Mouse (Mus musculus) testis, adult 2 months (tissue): ENCODE results near the gene Lmnb2. TPM values are rescaled to one million over a fixed set of nuclear protein-coding genes. Genes with fewer than 3 reads are reported as not detected.

Experiments used
- H3K27ac ChIP-seq: fragments of 200-500 bp; 2 replicates; pipeline ENCODE4 v1.5.1; 2012; ENCODE audit warnings: low read depth, low read length; ENCODE audit not compliant: control insufficient read depth, insufficient read depth
- H3K27me3 ChIP-seq: fragments of 200-500 bp; 2 replicates; pipeline ENCODE4 v1.6.1; 2012; ENCODE audit warnings: mild to moderate bottlenecking, low read length, moderate library complexity; ENCODE audit not compliant: control insufficient read depth, insufficient read depth
- H3K36me3 ChIP-seq: fragments of 200-500 bp; 2 replicates; pipeline ENCODE4 v1.6.1; 2012; ENCODE audit warnings: mild to moderate bottlenecking, low read length; ENCODE audit not compliant: control insufficient read depth, insufficient read depth
- H3K4me1 ChIP-seq: fragments of 200-500 bp; 2 replicates; pipeline ENCODE4 v1.6.1; 2012; ENCODE audit warnings: low read length; ENCODE audit not compliant: control insufficient read depth, insufficient read depth
- H3K4me3 ChIP-seq: fragments of 200-500 bp; 2 replicates; pipeline ENCODE4 v1.5.1; 2012; ENCODE audit warnings: low read depth, mild to moderate bottlenecking, low read length, moderate library complexity, mixed read lengths; ENCODE audit not compliant: control insufficient read depth
- CTCF ChIP-seq: fragments of 200-500 bp; IDR thresholded peaks from 2 replicates; pipeline ENCODE4 v1.5.1; 2012; ENCODE audit warnings: low read depth, mild to moderate bottlenecking, inconsistent platforms, low read length, moderate library complexity; ENCODE audit not compliant: control insufficient read depth, insufficient read depth, insufficient replicate concordance
- POLR2A ChIP-seq: fragments of 200-500 bp; IDR thresholded peaks from 2 replicates; pipeline ENCODE4 v1.6.1; 2012; ENCODE audit warnings: low read depth, mild to moderate bottlenecking, inconsistent platforms, low read length, moderate library complexity; ENCODE audit not compliant: control insufficient read depth
- polyA plus RNA-seq: library from polyadenylated mRNA; depleted of rRNA; stranded (reverse); fragments of >200 nt; gene quantifications from 2 replicates; pipeline ENCODE4 v1.2.3, GENCODE M21; 2012

Gene Lmnb2
- polyA plus RNA-seq, 1 experiment, result 177 TPM

DNA sequence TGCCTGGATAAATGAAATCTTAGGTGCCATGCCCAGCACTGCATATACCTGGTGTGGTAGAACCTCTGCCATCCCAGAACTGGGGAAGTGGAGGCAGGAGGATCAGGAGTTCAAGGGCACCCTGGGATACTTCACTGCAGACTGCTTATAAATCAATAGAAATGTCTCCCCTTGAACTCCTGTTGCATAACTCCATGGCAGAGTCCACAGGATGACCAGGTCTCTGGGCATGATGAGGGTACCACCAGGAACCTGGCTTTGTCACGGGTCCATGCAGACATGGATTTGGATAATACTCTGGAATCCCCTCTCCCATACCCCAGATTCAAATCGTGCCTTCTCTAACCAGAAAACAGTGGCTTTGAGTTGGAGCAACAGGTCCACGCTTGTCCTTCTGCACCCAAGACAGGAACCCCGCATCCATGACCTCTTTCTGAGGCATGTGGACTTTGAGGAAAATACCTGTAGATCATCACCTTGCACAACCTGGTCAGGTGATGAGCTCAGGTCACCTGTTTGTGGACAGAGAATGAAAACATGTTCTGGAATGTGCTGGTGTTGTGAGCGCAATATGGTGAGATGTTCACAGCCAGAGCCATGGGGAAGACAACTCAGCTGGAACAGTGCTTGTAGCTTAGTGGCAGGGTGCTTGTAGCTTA is 41.1 kb upstream of the Lmnb2 start:
- H3K4me3 ChIP-seq, result no peak overlapping the region
- H3K27me3 ChIP-seq, result no peaks in the 10 kb centered on the region
- TF ChIP-seq POLR2A, result no peak
- no peak for TF ChIP-seq CTCF
- H3K4me1 ChIP-seq, result peaks cover 7% of the 10 kb centered on the region
- H3K36me3 ChIP-seq, result no peaks in the 10 kb centered on the region
- no peak overlapping the region for H3K27ac ChIP-seq

DNA sequence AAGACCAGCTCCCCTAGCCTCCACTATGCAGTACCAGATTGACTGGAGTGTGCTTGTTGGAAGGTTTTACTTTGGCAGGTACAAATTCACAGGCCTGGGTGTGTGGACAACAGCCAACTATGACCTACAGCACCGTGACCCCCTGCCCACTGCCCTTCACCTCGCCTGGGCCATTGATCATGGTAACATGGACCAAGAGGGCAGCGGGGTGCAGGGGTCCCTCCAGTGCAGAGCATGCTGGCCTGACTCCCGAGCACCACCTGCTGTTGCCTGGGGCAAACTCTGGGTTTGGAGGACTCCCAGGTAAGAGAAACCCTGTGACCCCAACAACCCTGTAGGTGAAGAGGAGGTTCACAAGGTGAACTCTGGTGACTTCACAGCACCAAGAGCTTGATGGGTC is 39.7 kb upstream of the Lmnb2 start:
- Histone ChIP-seq H3K27me3 (no peaks in the 10 kb centered on the region), H3K4me1 (peaks cover 8% of the 10 kb centered on the region), H3K4me3 (no peak overlapping the region), H3K36me3 (no peaks in the 10 kb centered on the region), H3K27ac (no peak overlapping the region)
- TF ChIP-seq POLR2A (no peak), CTCF (no peak)

GRCm38 (mm10) chr10:80956901-80957300 is 38.9 kb upstream of the Lmnb2 start:
- Histone ChIP-seq H3K36me3 (no peaks in the 10 kb centered on the region), H3K4me1 (peaks cover 14% of the 10 kb centered on the region), H3K27ac (no peak overlapping the region), H3K27me3 (no peaks in the 10 kb centered on the region), H3K4me3 (no peak overlapping the region)
- no peak for TF ChIP-seq POLR2A
- TF ChIP-seq CTCF, result no peak

- TF ChIP-seq CTCF, result no peak
- no peak for TF ChIP-seq POLR2A
- Histone ChIP-seq H3K27me3 (no peaks in the 10 kb centered on the region), H3K36me3 (no peaks in the 10 kb centered on the region), H3K4me3 (no peak overlapping the region), H3K4me1 (peaks cover 14% of the 10 kb centered on the region), H3K27ac (no peak overlapping the region)
Measured at GRCm38 (mm10) chr10:80956385-80956784, 38.3 kb upstream of the Lmnb2 start.

DNA sequence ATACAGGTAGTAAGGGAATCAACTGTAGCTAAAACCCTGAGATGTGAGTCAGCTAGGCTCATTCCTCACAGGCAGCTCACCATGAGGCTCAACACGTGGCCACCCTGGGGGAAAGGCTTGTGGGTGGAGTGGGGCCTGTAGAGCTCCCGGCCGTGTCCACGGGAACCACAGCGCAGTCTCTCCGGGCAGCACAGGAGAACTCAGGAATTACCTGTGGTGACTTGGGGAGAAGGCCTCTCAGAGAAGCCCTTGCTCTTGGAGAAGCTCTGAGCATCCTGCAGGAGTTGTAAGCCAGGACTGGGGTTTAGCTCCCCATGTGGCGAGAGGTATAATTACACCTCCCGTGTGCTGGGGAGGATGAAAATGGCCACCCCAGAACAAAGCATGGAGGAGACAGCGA is 37.5 kb upstream of the Lmnb2 start:
- Histone ChIP-seq H3K27me3 (no peaks in the 10 kb centered on the region), H3K4me1 (peaks cover 14% of the 10 kb centered on the region), H3K4me3 (no peak overlapping the region), H3K27ac (no peak overlapping the region), H3K36me3 (no peaks in the 10 kb centered on the region)
- TF ChIP-seq POLR2A (no peak), CTCF (peak; percentile 78; the same call in 1 of the 2 replicates)

- Histone ChIP-seq H3K27me3 (no peaks in the 10 kb centered on the region), H3K4me3 (no peak overlapping the region), H3K36me3 (no peaks in the 10 kb centered on the region), H3K27ac (no peak overlapping the region), H3K4me1 (peaks cover 18% of the 10 kb centered on the region)
- TF ChIP-seq POLR2A (no peak), CTCF (no peak)
Measured at GRCm38 (mm10) chr10:80954843-80955242, 36.8 kb upstream of the Lmnb2 start.

GRCm38 (mm10) chr10:80954415-80954814 is 36.4 kb upstream of the Lmnb2 start:
- TF ChIP-seq CTCF (no peak), POLR2A (no peak)
- no peaks in the 10 kb centered on the region for H3K27me3 ChIP-seq
- no peak overlapping the region for H3K4me3 ChIP-seq
- H3K4me1 ChIP-seq, result peaks cover 19% of the 10 kb centered on the region
- H3K36me3 ChIP-seq, result no peaks in the 10 kb centered on the region
- no peak overlapping the region for H3K27ac ChIP-seq
